Mouse (Mus musculus): ENCODE measurements around the gene 4930519G04Rik. TPM values are rescaled to one million over a fixed set of nuclear protein-coding genes. Genes with fewer than 3 reads are reported as not detected.
"Not testable (repeated sequence)": the region's sequence is repeated elsewhere in the genome, so short reads cannot be mapped to it uniquely, and the experiment has no call there.

4930519G04Rik gene
- polyA plus RNA-seq, 1 experiment from 2014 or later = not detected

- Histone ChIP-seq H3K9ac (peak overlapping the region; percentile 67), H3K4me3 (replicated peaks) (peak overlapping the region; percentile 91), H3K27ac (replicated peaks) (peak overlapping the region; percentile 64; the same call in 1 of the 2 replicates), H3K27me3 (no peaks in the 10 kb centered on the region), H3K36me3 (replicated peaks) (no peaks in the 10 kb centered on the region), H3K4me1 (replicated peaks) (peaks cover 43% of the 10 kb centered on the region), H3K4me2 (peak overlapping the region; percentile 89), H3K9me3 (replicated peaks) (no peaks in the 10 kb centered on the region)
- peak; percentile 83 for ATAC-seq (ENCODE audit: insufficient read depth)
- under 1% methylated on average over 50 of the region's 50 CpGs for WGBS (ENCODE audit: insufficient replicate concordance)
These were observed 39.8 kb upstream of the 4930519G04Rik start for GRCm38 (mm10) chr5:114813525-114814181.

GRCm38 (mm10) chr5:114816599-114816998 lies 36.9 kb upstream of the 4930519G04Rik start:
- WGBS (ENCODE audit: insufficient replicate concordance) = 65% methylated on average over 6 of the region's 6 CpGs
- Histone ChIP-seq H3K4me2 (no peak overlapping the region), H3K36me3 (replicated peaks) (no peaks in the 10 kb centered on the region; the same call in 1 of the 2 replicates), H3K27me3 (no peaks in the 10 kb centered on the region), H3K9ac (no peak overlapping the region), H3K4me1 (replicated peaks) (peaks cover 25% of the 10 kb centered on the region), H3K4me3 (replicated peaks) (no peak overlapping the region), H3K27ac (replicated peaks) (no peak overlapping the region), H3K9me3 (replicated peaks) (no peaks in the 10 kb centered on the region)
- no peak for ATAC-seq (ENCODE audit: insufficient read depth)

- peak; percentile 38; the same call in 1 of the 2 replicates for ATAC-seq (ENCODE audit: insufficient read depth)
- WGBS (ENCODE audit: insufficient replicate concordance) = 59% methylated on average over 11 of the region's 11 CpGs
- no peaks in the 10 kb centered on the region for H3K27me3 ChIP-seq
- no peak overlapping the region for H3K4me2 ChIP-seq
- H3K4me3 ChIP-seq (replicated peaks) = no peak overlapping the region
- H3K9me3 ChIP-seq (replicated peaks) = no peaks in the 10 kb centered on the region
- no peak overlapping the region for H3K27ac ChIP-seq (replicated peaks)
- H3K4me1 ChIP-seq (replicated peaks) = peaks cover 18% of the 10 kb centered on the region
- H3K36me3 ChIP-seq (replicated peaks) = peaks cover 4% of the 10 kb centered on the region; the same call in 1 of the 2 replicates
- no peak overlapping the region for H3K9ac ChIP-seq
These were observed 35.3 kb upstream of the 4930519G04Rik start for GRCm38 (mm10) chr5:114818124-114818523.

- WGBS (ENCODE audit: insufficient replicate concordance) = 8% methylated on average over 53 of the region's 53 CpGs
- peaks cover 30% of the 10 kb centered on the region for H3K4me1 ChIP-seq (replicated peaks)
These were observed 30.4 kb upstream of the 4930519G04Rik start, which contains the start of gene 1500011B03Rik for GRCm38 (mm10) chr5:114822796-114823688. Gene 1500011B03Rik (minus strand): TSS chr5:114823468.

GRCm38 (mm10) chr5:114824197-114824596 lies 29.3 kb upstream of the 4930519G04Rik start:
- ATAC-seq (ENCODE audit: insufficient read depth) = no peak
- Histone ChIP-seq H3K27ac (replicated peaks) (no peak overlapping the region; the same call in 1 of the 2 replicates), H3K4me3 (replicated peaks) (peak overlapping the region; percentile 72), H3K9me3 (replicated peaks) (no peaks in the 10 kb centered on the region), H3K36me3 (replicated peaks) (peaks cover 4% of the 10 kb centered on the region; the same call in 1 of the 2 replicates), H3K4me1 (replicated peaks) (peaks cover 27% of the 10 kb centered on the region), H3K4me2 (peak overlapping the region; percentile 90), H3K9ac (no peak overlapping the region), H3K27me3 (no peaks in the 10 kb centered on the region)
- WGBS (ENCODE audit: insufficient replicate concordance) = 7% methylated on average over 9 of the region's 9 CpGs

More at GRCm38 (mm10) chr5:114822796-114823688, 30.4 kb upstream of the 4930519G04Rik start, which contains the start of gene 1500011B03Rik:
- H3K36me3 ChIP-seq (replicated peaks) = peaks cover 4% of the 10 kb centered on the region; the same call in 1 of the 2 replicates
- peak within 1 kb of the TSS; percentile 90 for H3K4me2 ChIP-seq
- no peaks in the 10 kb centered on the region for H3K9me3 ChIP-seq (replicated peaks)
- H3K27me3 ChIP-seq = no peaks in the 10 kb centered on the region
- H3K27ac ChIP-seq (replicated peaks) = peak within 1 kb of the TSS; percentile 45; the same call in 1 of the 2 replicates
- ATAC-seq (ENCODE audit: insufficient read depth) = peak; percentile 53
- H3K4me3 ChIP-seq (replicated peaks) = peak within 1 kb of the TSS; percentile 72
- H3K9ac ChIP-seq = peak within 1 kb of the TSS; percentile 51

- Histone ChIP-seq H3K9ac (peak overlapping the region; percentile 45; the same call in 1 of the 2 replicates), H3K4me3 (replicated peaks) (peak overlapping the region; percentile 60), H3K27ac (replicated peaks) (peak overlapping the region; percentile 70), H3K4me2 (peak overlapping the region; percentile 84), H3K4me1 (replicated peaks) (peaks cover 27% of the 10 kb centered on the region), H3K27me3 (no peaks in the 10 kb centered on the region), H3K9me3 (replicated peaks) (no peaks in the 10 kb centered on the region), H3K36me3 (replicated peaks) (peaks cover 4% of the 10 kb centered on the region; the same call in 1 of the 2 replicates)
- peak; percentile 88 for ATAC-seq (ENCODE audit: insufficient read depth)
- WGBS (ENCODE audit: insufficient replicate concordance) = 10% methylated on average over 27 of the region's 27 CpGs
These were observed 27.3 kb upstream of the 4930519G04Rik start for GRCm38 (mm10) chr5:114825978-114826691.

GRCm38 (mm10) chr5:114827427-114827826 lies 26.0 kb upstream of the 4930519G04Rik start:
- H3K9me3 ChIP-seq (replicated peaks) = no peaks in the 10 kb centered on the region
- H3K4me3 ChIP-seq (replicated peaks) = no peak overlapping the region
- H3K4me2 ChIP-seq = no peak overlapping the region
- no peak overlapping the region for H3K27ac ChIP-seq (replicated peaks)
- H3K4me1 ChIP-seq (replicated peaks) = peaks cover 27% of the 10 kb centered on the region
- ATAC-seq (ENCODE audit: insufficient read depth) = no peak
- no peak overlapping the region for H3K9ac ChIP-seq
- H3K36me3 ChIP-seq (replicated peaks) = no peaks in the 10 kb centered on the region
- WGBS (ENCODE audit: insufficient replicate concordance) = 68% methylated on average over 12 of the region's 12 CpGs
- H3K27me3 ChIP-seq = no peaks in the 10 kb centered on the region

- Histone ChIP-seq H3K4me1 (replicated peaks) (peaks cover 13% of the 10 kb centered on the region), H3K9me3 (replicated peaks) (no peaks in the 10 kb centered on the region), H3K4me3 (replicated peaks) (no peak overlapping the region), H3K36me3 (replicated peaks) (no peaks in the 10 kb centered on the region), H3K4me2 (no peak overlapping the region), H3K9ac (no peak overlapping the region), H3K27ac (replicated peaks) (no peak overlapping the region), H3K27me3 (0 out of 2 replicates have a peak, but pooled peaks cover 6% of the 10 kb centered on the region)
- WGBS (ENCODE audit: insufficient replicate concordance) = 50% methylated on average over 3 of the region's 3 CpGs
- ATAC-seq (ENCODE audit: insufficient read depth) = no peak
These were observed 23.7 kb upstream of the 4930519G04Rik start for GRCm38 (mm10) chr5:114829740-114830139.

- peaks cover 10% of the 10 kb centered on the region; the same call in 1 of the 2 replicates for H3K27me3 ChIP-seq
- no peak overlapping the region for H3K4me2 ChIP-seq
- H3K4me3 ChIP-seq (replicated peaks) = no peak overlapping the region
- no peak overlapping the region for H3K9ac ChIP-seq
- ATAC-seq (ENCODE audit: insufficient read depth) = no peak
- H3K27ac ChIP-seq (replicated peaks) = no peak overlapping the region
- H3K4me1 ChIP-seq (replicated peaks) = no peaks in the 10 kb centered on the region
- H3K36me3 ChIP-seq (replicated peaks) = no peaks in the 10 kb centered on the region
- 46% methylated on average over 12 of the region's 12 CpGs for WGBS (ENCODE audit: insufficient replicate concordance)
- H3K9me3 ChIP-seq (replicated peaks) = no peaks in the 10 kb centered on the region
These were observed 16.6 kb upstream of the 4930519G04Rik start for GRCm38 (mm10) chr5:114836886-114837285.

- not testable (repeated sequence) for H3K9ac ChIP-seq; H3K27ac ChIP-seq (replicated peaks); H3K4me1 ChIP-seq (replicated peaks); H3K4me2 ChIP-seq; ATAC-seq (ENCODE audit: insufficient read depth); H3K9me3 ChIP-seq (replicated peaks); H3K4me3 ChIP-seq (replicated peaks); H3K36me3 ChIP-seq (replicated peaks); H3K27me3 ChIP-seq
- WGBS (ENCODE audit: insufficient replicate concordance) = 59% methylated on average over 5 of the region's 5 CpGs
These were observed 13.0 kb upstream of the 4930519G04Rik start for GRCm38 (mm10) chr5:114840481-114840880.
